Mouse (Mus musculus) layer of hippocampus, adult 9-10 months (tissue): ENCODE results near the gene Pafah1b3.

ENCODE experiments used
- DNase-seq: peaks from one replicate; pipeline ENCODE4 v3.0.0; 2022; ENCODE audit warnings: low spot score

The Pafah1b3 gene

GRCm38 (mm10) chr7:25305481-25305880 lies 7.7 kb upstream of the Pafah1b3 start:
- DNase-seq: no peak

- no peak for DNase-seq
These were observed 5.9 kb upstream of the Pafah1b3 start for GRCm38 (mm10) chr7:25303685-25304006.

DNA sequence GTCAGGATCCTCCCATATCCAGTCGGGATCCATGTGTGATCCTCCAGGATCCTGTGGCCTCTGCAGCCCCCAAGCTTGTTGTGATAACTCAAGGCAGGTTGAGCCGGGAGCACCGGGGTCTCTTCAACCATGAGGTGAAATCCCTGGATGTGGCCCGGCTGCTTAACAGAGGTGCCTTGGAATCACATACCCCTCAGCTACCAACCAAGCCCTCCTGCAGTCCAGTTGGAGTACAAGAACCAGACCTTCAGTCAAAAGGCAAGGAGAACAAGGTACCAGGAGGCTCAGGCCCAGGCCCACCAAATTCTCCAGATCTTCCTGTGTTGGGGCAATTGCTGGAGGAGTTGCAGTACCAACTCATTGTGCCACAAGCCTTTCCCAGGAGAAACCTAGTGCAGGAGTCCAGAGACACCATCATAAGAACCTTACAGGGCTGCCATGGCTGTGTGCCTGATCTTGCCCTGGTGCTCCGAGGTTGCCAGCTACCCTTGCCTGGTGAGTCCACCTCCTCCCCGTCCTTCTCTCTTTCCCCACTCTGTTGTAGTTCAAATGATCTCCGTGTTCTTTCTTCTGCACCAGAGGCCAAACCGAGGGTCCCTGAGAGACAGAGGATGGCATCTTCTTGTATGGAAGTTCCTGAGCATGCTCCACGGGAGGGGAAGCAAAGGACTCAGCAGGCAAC lies 5.4 kb upstream of the Pafah1b3 start:
- DNase-seq: no peak

DNA sequence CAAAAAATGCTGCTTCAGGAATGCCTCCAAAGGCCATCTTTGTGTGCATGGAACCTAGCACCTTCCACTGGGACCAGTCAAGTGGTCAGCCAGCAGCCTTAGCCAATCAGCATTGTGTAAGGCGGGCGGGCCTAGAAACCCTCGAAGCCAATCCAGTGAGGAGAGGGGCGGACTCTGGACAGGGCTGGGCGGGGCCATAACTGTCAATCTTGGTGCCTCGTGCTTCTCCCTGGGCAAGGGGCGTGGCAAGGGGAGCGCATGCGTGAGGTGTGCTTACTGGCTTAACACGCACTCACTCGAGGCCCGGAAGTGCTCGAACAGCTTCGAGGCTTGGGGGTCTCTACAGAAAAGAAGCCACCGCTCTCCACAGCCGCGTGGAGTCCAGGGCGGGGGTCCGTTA lies 3.3 kb upstream of the Pafah1b3 start, which contains the start of gene Prr19:
Prr19 (plus strand) TSS at position 349 of the 400 bp plus-strand sequence.
- no peak for DNase-seq

DNA sequence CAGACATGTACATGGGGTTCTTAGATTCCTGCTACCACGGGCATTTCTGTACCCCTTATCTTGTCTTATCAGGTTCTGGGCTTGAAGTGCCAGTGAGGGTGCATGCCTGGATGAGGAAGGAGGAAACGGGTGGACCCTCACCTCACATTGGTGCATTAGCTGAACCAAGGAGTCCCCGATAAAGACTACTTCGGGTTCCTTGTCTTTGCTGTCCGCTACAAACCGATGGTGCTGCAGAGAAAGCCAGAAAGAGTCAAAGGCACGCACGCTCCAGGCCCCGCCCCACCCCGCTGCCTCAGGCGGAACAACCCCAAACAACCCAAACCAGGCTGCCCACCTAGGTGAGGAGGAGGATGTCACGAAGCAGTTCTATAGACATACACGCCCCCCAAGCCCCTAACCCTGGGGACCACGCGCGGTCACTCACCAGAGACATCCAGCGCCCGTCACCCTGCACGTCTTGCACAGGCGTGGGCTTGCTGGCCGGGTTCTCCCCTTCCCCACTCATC lies 787 bp downstream of the Pafah1b3 start:
- DNase-seq: no peak

DNA sequence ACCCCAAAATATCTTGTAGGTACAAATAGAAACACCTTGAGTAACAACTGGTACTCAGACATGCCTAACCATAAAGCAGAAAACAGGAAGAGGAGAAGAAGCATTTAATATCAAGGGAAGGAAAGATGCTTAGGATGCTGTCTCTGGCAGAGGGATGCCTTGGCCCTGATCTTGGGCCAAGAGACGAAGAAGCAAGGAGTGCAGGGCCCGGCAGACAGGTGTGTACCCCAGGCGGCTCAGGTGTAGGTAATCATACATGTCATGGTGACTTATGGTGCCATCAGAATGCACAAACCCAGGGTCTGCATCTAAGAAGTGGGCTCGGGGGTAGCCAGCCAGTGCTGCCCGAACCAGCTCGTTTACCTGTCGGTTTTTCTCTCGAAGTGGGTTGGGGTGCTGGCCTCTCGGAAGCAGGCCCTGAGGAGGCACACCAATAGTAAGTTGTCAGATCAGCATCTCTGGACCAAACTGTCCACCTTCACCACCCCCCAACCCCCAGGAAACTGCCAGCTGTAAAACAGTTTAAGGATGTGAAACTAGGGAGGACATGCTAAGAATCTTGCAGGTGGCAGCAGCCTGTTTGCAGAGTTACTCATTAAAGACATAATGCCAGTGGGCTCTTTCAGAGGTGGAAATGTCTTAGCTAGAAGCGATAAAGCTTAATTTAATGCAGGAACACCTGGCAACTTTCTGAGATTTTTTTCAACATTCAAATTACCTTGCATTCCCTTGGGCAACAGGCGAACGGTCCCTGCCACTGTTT lies 2.6 kb downstream of the Pafah1b3 start:
- no peak for DNase-seq

- DNase-seq: no peak
These were observed 3.3 kb downstream of the Pafah1b3 start for GRCm38 (mm10) chr7:25294495-25294894.

GRCm38 (mm10) chr7:25293191-25293739 lies 4.5 kb downstream of the Pafah1b3 start:
- DNase-seq: no peak

GRCm38 (mm10) chr7:25292107-25292506 lies 5.7 kb downstream of the Pafah1b3 start:
- DNase-seq: no peak

DNA sequence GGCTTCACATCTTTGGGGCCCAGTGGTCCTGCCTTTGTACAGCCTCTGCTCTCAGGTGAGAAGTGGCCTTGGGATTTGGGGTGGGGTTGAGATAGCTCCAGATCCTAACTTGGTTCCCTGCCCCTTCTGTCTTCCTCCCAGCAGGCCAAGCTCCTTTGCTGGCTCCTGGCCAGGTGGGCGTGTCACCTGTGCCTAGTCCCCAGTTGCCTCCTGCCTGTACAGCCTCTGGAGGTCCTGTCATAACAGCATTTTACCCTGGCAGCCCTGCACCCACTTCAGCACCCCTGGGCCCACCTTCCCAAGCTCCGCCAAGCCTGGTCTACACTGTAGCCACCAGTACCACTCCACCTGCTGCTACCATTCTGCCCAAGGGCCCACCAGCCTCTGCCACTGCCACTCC lies 6.9 kb downstream of the Pafah1b3 start:
- no peak for DNase-seq

DNA sequence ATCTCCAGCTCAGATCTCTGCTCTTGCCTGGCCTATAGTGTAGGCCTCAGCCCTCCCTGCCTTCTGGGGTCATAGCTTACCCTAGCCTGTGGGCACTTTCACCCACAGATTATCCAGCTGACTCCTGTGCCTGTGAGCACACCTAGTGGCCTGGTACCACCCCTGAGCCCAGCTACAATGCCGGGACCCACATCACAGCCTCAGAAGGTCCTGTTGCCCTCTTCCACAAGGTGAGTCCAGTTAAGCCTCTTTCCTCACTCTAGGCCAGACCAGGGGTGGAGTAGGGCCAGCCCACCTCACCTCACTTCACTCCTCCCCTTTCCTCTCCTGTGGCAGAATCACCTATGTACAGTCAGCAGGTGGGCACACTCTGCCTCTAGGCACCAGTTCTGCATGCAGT lies 7.3 kb downstream of the Pafah1b3 start:
- DNase-seq: no peak

DNA sequence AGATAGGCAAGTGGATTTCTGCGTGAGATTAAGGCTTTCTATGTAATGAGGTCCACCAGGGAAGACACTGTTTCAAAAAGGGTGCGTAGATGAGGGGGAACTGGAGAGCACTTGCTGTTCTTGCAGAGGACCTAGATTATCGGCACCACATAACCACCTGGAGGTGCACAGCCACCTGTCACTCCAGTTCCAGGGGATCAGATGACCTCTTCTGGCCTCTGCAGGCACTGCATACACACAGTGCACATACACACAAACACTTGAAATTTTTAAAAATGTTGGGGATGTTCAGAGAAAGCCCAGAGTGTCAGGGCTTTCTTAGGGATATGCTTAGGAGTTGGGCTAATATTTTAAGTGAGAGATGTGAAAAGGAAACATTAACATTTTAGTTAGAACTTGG lies 7.9 kb downstream of the Pafah1b3 start:
- DNase-seq: no peak

DNA sequence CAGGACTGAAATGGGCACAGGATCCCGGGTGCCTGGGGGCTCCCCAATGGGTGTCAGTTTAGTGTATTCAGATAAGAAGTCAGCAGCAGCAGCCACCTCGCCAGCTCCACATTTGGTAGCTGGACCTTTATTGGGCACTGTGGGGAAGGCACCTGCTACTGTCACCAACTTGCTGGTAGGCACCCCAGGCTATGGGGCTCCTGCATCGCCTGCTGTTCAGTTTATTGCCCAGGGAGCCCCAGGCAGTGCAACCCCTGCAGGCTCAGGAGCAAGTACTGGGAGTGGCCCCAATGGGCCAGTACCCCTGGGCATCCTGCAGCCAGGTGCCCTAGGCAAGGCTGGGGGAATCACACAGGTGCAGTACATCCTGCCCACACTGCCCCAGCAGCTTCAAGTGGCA lies 9.1 kb downstream of the Pafah1b3 start:
- DNase-seq: no peak

GRCm38 (mm10) chr7:25288011-25288410 lies 9.8 kb downstream of the Pafah1b3 start:
- DNase-seq: no peak

DNA sequence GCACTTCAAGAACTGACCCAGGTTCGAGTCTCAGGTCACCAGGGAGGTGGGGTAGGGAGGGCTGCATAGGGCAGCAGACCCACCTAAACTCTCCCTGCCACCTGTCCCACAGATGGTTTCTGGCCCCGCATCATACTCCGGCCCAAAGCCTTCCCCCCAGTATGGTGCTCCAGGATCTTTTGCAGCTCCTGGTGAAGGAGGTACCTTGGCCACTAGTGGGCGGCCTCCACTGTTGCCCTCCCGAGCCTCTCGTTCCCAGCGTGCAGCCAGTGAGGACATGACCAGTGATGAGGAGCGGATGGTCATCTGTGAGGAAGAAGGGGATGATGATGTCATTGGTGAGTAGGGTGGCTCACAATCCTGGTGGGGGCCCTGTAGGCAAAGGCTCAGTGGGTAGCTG lies 10.8 kb downstream of the Pafah1b3 start:
- no peak for DNase-seq

DNA sequence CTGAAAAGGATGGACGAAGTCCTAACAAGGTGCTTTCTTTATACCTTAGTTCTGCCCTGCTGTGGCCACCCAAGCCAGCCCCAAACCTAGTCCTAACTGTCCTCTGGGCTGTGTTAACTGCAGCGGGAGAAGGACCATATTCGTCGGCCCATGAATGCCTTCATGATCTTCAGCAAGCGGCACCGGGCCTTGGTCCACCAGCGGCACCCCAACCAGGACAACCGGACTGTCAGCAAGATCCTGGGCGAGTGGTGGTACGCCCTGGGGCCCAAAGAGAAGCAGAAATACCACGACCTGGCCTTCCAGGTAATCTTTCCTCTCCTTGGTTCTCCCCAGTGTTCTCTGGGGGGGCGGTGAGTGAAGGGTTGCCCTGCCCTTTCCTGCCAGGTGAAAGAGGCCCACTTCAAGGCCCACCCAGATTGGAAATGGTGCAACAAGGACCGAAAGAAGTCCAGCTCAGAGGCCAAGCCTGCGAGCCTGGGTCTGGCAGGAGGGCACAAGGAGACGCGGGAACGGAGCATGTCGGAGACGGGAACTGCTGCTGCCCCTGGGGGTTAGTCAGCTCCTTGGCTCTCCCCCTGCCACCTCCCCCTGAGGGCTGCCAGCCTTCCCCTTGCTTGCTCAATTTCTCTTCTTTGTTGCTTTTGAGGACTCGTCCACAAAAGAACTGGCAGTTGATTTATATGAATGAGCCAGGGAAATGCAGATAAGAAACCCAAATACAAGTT lies 12.1 kb downstream of the Pafah1b3 start:
- no peak for DNase-seq

- no peak for DNase-seq
These were observed 13.0 kb downstream of the Pafah1b3 start for GRCm38 (mm10) chr7:25284766-25285165.

DNA sequence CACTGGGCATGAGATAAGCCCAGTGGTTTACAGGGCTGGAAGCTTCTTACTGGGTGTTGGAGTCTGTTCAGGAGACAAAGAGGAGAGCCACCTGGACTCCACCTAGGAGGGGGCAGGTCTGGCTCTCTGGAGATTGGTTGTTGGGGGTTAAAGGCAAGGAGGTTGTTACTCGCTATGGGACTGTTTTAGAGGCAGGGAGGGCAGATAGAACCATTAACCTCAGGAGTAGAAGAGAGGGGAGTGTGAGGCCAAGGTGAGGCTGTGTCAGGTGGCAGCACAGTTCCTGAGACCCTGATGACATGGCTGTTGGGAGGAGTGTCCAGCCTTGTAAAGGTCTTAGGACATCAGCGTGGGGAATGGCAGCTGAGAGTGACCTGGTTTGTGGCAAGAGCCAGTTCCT lies 13.6 kb downstream of the Pafah1b3 start:
- no peak for DNase-seq

GRCm38 (mm10) chr7:25283637-25284036 lies 14.1 kb downstream of the Pafah1b3 start:
- no peak for DNase-seq

DNA sequence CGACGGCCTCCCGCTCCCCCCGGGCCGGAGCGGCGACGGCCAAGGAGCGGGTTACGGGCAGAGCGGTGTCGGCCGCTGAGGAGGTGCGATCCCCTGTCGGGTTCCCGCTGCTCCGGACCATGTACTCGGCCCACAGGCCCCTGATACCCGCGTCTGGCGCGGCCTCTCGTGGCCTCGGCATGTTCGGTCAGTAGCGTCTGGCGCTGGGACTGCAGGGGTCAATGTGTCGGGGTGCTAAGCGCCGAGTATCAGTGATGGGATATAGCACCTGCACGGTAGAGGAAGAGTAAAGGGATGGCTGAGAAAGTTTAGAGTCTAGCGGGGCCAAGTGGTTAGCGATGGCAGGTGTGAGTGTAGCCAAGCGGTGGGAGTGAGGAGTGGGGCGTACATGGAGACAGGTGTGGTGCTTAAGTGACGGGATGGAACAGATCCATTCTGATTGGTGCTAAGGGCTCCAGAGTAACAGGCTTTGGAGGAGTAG lies 15.0 kb downstream of the Pafah1b3 start:
- DNase-seq: no peak

DNA sequence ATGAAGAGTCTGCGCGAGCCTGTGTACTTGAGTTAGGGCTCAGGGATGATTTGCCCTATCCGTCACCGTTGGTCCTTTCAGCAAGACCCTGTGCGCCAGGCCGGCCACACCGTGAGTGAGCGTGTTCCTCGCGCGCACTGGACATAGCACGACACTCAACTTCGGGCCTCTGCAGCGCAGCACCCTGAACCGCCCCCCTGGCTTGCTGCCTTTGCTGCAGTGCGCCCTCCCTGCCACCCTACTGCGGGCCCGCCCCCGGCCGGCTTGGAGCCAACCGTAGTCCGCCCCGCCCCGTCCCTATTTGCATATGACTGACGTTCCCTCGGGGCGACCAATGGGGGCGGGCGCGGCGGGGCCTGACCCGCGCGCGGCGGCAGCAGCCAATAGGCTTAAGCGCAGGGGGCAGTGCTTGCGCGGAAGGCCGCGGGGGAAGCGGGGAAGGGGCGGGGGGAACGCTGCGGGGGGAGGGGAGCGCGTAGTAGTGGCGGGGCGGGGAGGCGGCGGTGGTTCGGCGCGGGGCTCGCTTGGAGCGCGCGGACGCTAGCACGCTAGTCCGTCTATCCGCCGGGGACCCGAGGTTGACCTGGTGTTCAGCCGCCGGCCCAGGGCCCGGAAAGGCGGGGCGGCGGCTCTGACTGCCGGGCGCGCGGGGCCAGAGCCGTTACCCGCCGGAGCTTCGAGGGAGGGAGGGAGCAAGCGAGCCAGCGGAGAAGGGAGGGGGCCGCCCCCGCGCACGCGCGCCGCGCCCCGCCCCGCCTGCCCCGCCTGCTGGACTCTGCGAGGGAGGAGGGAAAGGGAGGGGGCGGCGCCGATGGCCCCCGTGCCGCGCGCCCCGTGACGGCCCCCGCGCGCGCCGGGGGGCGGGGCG lies 15.8 kb downstream of the Pafah1b3 start:
- DNase-seq: peak; percentile 85
